Mouse (Mus musculus) lung, adult 2 months (tissue): ENCODE data around the gene Gltp.

Source experiments
- CTCF ChIP-seq: fragments of 200-500 bp; IDR thresholded peaks from 2 replicates; pipeline ENCODE4 v1.5.1; 2011; ENCODE audit warnings: mild to moderate bottlenecking, low read length, control low read depth; ENCODE audit not compliant: insufficient read depth
- POLR2A ChIP-seq: fragments of 200-500 bp; IDR thresholded peaks from 2 replicates; pipeline ENCODE4 v1.6.1; 2011; ENCODE audit warnings: low read depth, mild to moderate bottlenecking, control low read depth, low read length, borderline replicate concordance; ENCODE audit errors: extremely low read depth

GRCm38 (mm10) chr5:114639645-114639957, 51.2 kb downstream of the Gltp start:
- TF ChIP-seq POLR2A = no peak
- TF ChIP-seq CTCF = no peak
